Mouse (Mus musculus) forebrain, embryonic 13.5 days (tissue): ENCODE data around the gene Cgnl1. TPM values are rescaled to one million over a fixed set of nuclear protein-coding genes. Genes with fewer than 3 reads are reported as not detected.
A peak's percentile ranks its signal among the peaks of the same experiment; 100 is the strongest.

Experiments
- ATAC-seq: fragments of 200-750 bp; cut with Nextera tagmentation; 2 replicates; pipeline ENCODE4 v1.8.0; 2017
- H3K27ac ChIP-seq: fragments of 300-500 bp; sonication (generic); 2 replicates; pipeline ENCODE4 v1.5.1; 2015; ENCODE audit warnings: inconsistent platforms, mild to moderate bottlenecking, moderate library complexity
- H3K27me3 ChIP-seq: fragments of 300-500 bp; sonication (generic); 2 replicates; pipeline ENCODE4 v1.6.1; 2015; ENCODE audit warnings: mild to moderate bottlenecking, inconsistent platforms
- H3K36me3 ChIP-seq: fragments of 300-500 bp; sonication (generic); 2 replicates; pipeline ENCODE4 v1.6.1; 2015; ENCODE audit warnings: mild to moderate bottlenecking, inconsistent platforms; ENCODE audit not compliant: poor library complexity, severe bottlenecking
- H3K4me1 ChIP-seq: fragments of 300-500 bp; sonication (generic); 2 replicates; pipeline ENCODE4 v1.6.1; 2015; ENCODE audit warnings: inconsistent platforms
- H3K4me2 ChIP-seq: fragments of 300-500 bp; sonication (generic); 2 replicates; pipeline ENCODE4 v1.6.1; 2015; ENCODE audit warnings: inconsistent platforms, mild to moderate bottlenecking, moderate library complexity
- H3K4me3 ChIP-seq: fragments of 300-500 bp; sonication (generic); 2 replicates; pipeline ENCODE4 v1.5.1; 2015; ENCODE audit warnings: mild to moderate bottlenecking, inconsistent platforms
- H3K9ac ChIP-seq: fragments of 300-500 bp; sonication (generic); 2 replicates; pipeline ENCODE4 v1.6.1; 2015; ENCODE audit warnings: mild to moderate bottlenecking, inconsistent platforms
- H3K9me3 ChIP-seq: fragments of 300-500 bp; sonication (generic); replicated peaks from 2 replicates; pipeline ENCODE4 v1.6.1; 2016; ENCODE audit warnings: inconsistent platforms
- WGBS: fragments of 180-500 bp; shearing (Covaris S2); methylation state at CpG from one replicate; pipeline ENCODE4 v1.1.7; 2015; 5-methylcytosine and 5-hydroxymethylcytosine counted together
- polyA plus RNA-seq: library from polyadenylated mRNA; unstranded; fragments of >200 nt; fragmentation: Nextera tagmentation; extraction: Ambion mirVana; gene quantifications from 2 replicates; pipeline ENCODE4 v1.2.1, GENCODE M21; 2015

Gene Cgnl1
- polyA plus RNA-seq = 4.0 TPM in 2 replicates

- Histone ChIP-seq H3K36me3 (no peaks in the 10 kb centered on the region), H3K9ac (peak within 1 kb of the TSS; percentile 60), H3K4me1 (peaks cover 13% of the 10 kb centered on the region), H3K4me3 (peak within 1 kb of the TSS; percentile 53), H3K27me3 (peaks cover 52% of the 10 kb centered on the region), H3K27ac (no peak within 1 kb of the TSS), H3K9me3 (0 out of 2 replicates have a peak, but pooled peaks cover 3% of the 10 kb centered on the region), H3K4me2 (peak within 1 kb of the TSS; percentile 83)
- under 1% methylated on average over 46 of the region's 67 CpGs for WGBS
- peak; percentile 83 for ATAC-seq
Measured at GRCm38 (mm10) chr9:71770991-71771767, at the start of gene Cgnl1. Gene Cgnl1, minus strand, starts transcription at chr9:71771602.

- Histone ChIP-seq H3K4me2 (no peak overlapping the region), H3K4me1 (no peaks in the 10 kb centered on the region), H3K27ac (no peak overlapping the region), H3K9ac (no peak overlapping the region), H3K36me3 (no peaks in the 10 kb centered on the region), H3K27me3 (no peaks in the 10 kb centered on the region), H3K4me3 (no peak overlapping the region), H3K9me3 (no peaks in the 10 kb centered on the region)
- no peak for ATAC-seq
- 92% methylated on average over 7 of the region's 7 CpGs for WGBS
Measured at GRCm38 (mm10) chr9:71818453-71818852, 47.1 kb upstream of the Cgnl1 start.

- Histone ChIP-seq H3K4me2 (no peak overlapping the region), H3K36me3 (no peaks in the 10 kb centered on the region), H3K4me3 (no peak overlapping the region), H3K27me3 (no peaks in the 10 kb centered on the region), H3K9me3 (no peaks in the 10 kb centered on the region), H3K27ac (no peak overlapping the region), H3K4me1 (0 out of 2 replicates have a peak, but pooled peaks cover 3% of the 10 kb centered on the region), H3K9ac (no peak overlapping the region)
- WGBS = 75% methylated on average over 3 of the region's 3 CpGs
- no peak for ATAC-seq
Measured at GRCm38 (mm10) chr9:71816121-71816520, 44.7 kb upstream of the Cgnl1 start.

GRCm38 (mm10) chr9:71813565-71813964, 42.2 kb upstream of the Cgnl1 start:
- Histone ChIP-seq H3K27ac (no peak overlapping the region), H3K36me3 (no peaks in the 10 kb centered on the region), H3K27me3 (0 out of 2 replicates have a peak, but pooled peaks cover 5% of the 10 kb centered on the region), H3K9me3 (no peaks in the 10 kb centered on the region), H3K4me2 (no peak overlapping the region), H3K4me1 (0 out of 2 replicates have a peak, but pooled peaks cover 3% of the 10 kb centered on the region), H3K9ac (no peak overlapping the region), H3K4me3 (no peak overlapping the region)
- WGBS = 80% methylated on average over 3 of the region's 3 CpGs
- ATAC-seq = no peak

GRCm38 (mm10) chr9:71812914-71813313, 41.5 kb upstream of the Cgnl1 start:
- H3K4me3 ChIP-seq = no peak overlapping the region
- H3K36me3 ChIP-seq = no peaks in the 10 kb centered on the region
- no peaks in the 10 kb centered on the region for H3K9me3 ChIP-seq
- ATAC-seq = no peak
- no peak overlapping the region for H3K4me2 ChIP-seq
- H3K4me1 ChIP-seq = 0 out of 2 replicates have a peak, but pooled peaks cover 3% of the 10 kb centered on the region
- H3K27ac ChIP-seq = no peak overlapping the region
- H3K27me3 ChIP-seq = 0 out of 2 replicates have a peak, but pooled peaks cover 5% of the 10 kb centered on the region
- H3K9ac ChIP-seq = no peak overlapping the region
- WGBS = 28% methylated on average over 4 of the region's 4 CpGs

GRCm38 (mm10) chr9:71812402-71812801, 41.0 kb upstream of the Cgnl1 start:
- no peak overlapping the region for H3K4me3 ChIP-seq
- H3K27ac ChIP-seq = no peak overlapping the region
- 0 out of 2 replicates have a peak, but pooled peaks cover 3% of the 10 kb centered on the region for H3K4me1 ChIP-seq
- no peak overlapping the region for H3K9ac ChIP-seq
- H3K9me3 ChIP-seq = no peaks in the 10 kb centered on the region
- WGBS = 38% methylated on average over 4 of the region's 4 CpGs
- H3K36me3 ChIP-seq = no peaks in the 10 kb centered on the region
- H3K27me3 ChIP-seq = 0 out of 2 replicates have a peak, but pooled peaks cover 5% of the 10 kb centered on the region
- ATAC-seq = no peak
- no peak overlapping the region for H3K4me2 ChIP-seq

GRCm38 (mm10) chr9:71811404-71811803, 40.0 kb upstream of the Cgnl1 start:
- Histone ChIP-seq H3K27ac (no peak overlapping the region), H3K36me3 (no peaks in the 10 kb centered on the region), H3K4me3 (no peak overlapping the region), H3K4me2 (no peak overlapping the region), H3K9me3 (no peaks in the 10 kb centered on the region), H3K9ac (no peak overlapping the region), H3K4me1 (0 out of 2 replicates have a peak, but pooled peaks cover 3% of the 10 kb centered on the region), H3K27me3 (0 out of 2 replicates have a peak, but pooled peaks cover 5% of the 10 kb centered on the region)
- no peak for ATAC-seq
- 67% methylated on average over 5 of the region's 5 CpGs for WGBS

- H3K36me3 ChIP-seq = no peaks in the 10 kb centered on the region
- WGBS = 71% methylated on average over 2 of the region's 2 CpGs
- H3K27me3 ChIP-seq = 0 out of 2 replicates have a peak, but pooled peaks cover 5% of the 10 kb centered on the region
- ATAC-seq = no peak
- H3K9me3 ChIP-seq = no peaks in the 10 kb centered on the region
- no peak overlapping the region for H3K4me2 ChIP-seq
- no peak overlapping the region for H3K9ac ChIP-seq
- H3K4me3 ChIP-seq = no peak overlapping the region
- H3K4me1 ChIP-seq = 0 out of 2 replicates have a peak, but pooled peaks cover 3% of the 10 kb centered on the region
- H3K27ac ChIP-seq = no peak overlapping the region
Measured at GRCm38 (mm10) chr9:71810723-71811122, 39.3 kb upstream of the Cgnl1 start.

GRCm38 (mm10) chr9:71808640-71809254, 37.3 kb upstream of the Cgnl1 start:
- Histone ChIP-seq H3K4me2 (peak overlapping the region; percentile 20; the same call in 1 of the 2 replicates), H3K9me3 (no peaks in the 10 kb centered on the region), H3K4me1 (0 out of 2 replicates have a peak, but pooled peaks cover 3% of the 10 kb centered on the region), H3K27me3 (0 out of 2 replicates have a peak, but pooled peaks cover 5% of the 10 kb centered on the region), H3K27ac (no peak overlapping the region), H3K4me3 (no peak overlapping the region), H3K9ac (no peak overlapping the region), H3K36me3 (no peaks in the 10 kb centered on the region)
- no peak for ATAC-seq
- 39% methylated on average over 11 of the region's 11 CpGs for WGBS

- H3K9ac ChIP-seq = no peak overlapping the region
- 0 out of 2 replicates have a peak, but pooled peaks cover 5% of the 10 kb centered on the region for H3K27me3 ChIP-seq
- no peaks in the 10 kb centered on the region for H3K36me3 ChIP-seq
- 71% methylated on average over 4 of the region's 4 CpGs for WGBS
- no peak for ATAC-seq
- H3K9me3 ChIP-seq = no peaks in the 10 kb centered on the region
- H3K27ac ChIP-seq = no peak overlapping the region
- H3K4me3 ChIP-seq = no peak overlapping the region
- no peak overlapping the region for H3K4me2 ChIP-seq
- 0 out of 2 replicates have a peak, but pooled peaks cover 3% of the 10 kb centered on the region for H3K4me1 ChIP-seq
Measured at GRCm38 (mm10) chr9:71807801-71808200, 36.4 kb upstream of the Cgnl1 start.

GRCm38 (mm10) chr9:71806422-71806805, 35.0 kb upstream of the Cgnl1 start:
- Histone ChIP-seq H3K9ac (no peak overlapping the region), H3K4me2 (no peak overlapping the region), H3K36me3 (no peaks in the 10 kb centered on the region), H3K4me3 (no peak overlapping the region), H3K27me3 (0 out of 2 replicates have a peak, but pooled peaks cover 5% of the 10 kb centered on the region), H3K9me3 (no peaks in the 10 kb centered on the region), H3K27ac (no peak overlapping the region), H3K4me1 (no peaks in the 10 kb centered on the region)
- WGBS = 9% methylated on average over 2 of the region's 2 CpGs
- ATAC-seq = peak; percentile 73
